Mouse (Mus musculus): ENCODE measurements around the gene Tmtc4.

- TF ChIP-seq GATA1 (IDR thresholded peaks at IDR 0.05; ENCODE audit: borderline replicate concordance, low read length), result no peak
- TF ChIP-seq FLI1 (IDR thresholded peaks at IDR 0.05; ENCODE audit: low read length), result no peak
Observed at GRCm38 (mm10) chr14:122900679-122901078, 83.2 kb downstream of the Tmtc4 start.
